Mouse (Mus musculus): ENCODE results near the gene Gorab.

Gene Gorab

DNA sequence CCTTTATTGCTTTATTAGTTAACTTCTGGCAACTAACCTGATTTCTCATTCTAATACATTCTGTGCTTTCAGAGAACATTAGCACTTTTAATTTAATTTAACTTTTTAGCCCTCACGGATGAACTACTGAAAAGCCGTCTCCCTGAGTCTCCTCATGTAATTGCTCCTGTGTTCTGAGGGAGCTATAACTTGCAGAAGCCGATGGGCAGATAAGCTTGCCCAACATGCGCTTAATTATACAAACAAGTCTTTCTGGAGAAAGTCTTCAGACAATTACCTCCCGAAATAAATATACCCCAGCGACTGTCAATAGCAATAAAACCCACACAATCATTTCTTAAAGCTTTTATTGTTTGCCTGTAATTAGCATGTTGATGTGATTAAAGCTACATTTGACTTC is 45.7 kb downstream of the Gorab start:
- no peak for DNase-seq (ENCODE audit: low spot score)

DNA sequence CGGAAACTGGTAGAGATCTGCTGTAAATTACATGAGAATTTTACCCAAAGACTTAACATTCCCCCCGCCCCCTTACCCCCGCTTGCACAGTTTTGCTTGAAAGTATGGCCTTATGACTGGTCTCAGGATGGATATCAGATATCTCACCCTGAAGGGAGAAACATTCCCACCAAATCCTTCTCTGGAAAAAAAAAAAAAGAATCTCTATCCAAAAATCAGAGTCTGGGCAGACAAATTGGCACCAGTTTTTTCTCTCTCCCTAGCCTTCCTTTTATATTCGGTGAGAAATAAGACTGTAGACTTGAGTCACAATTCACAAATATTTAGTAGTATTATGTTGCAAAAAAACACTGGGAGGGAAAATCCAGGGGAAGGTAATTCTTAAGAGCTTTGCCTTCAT is 47.3 kb downstream of the Gorab start:
- no peak for DNase-seq (ENCODE audit: low spot score)

GRCm38 (mm10) chr1:163355626-163356156 is 47.8 kb downstream of the Gorab start:
- no peak for DNase-seq (ENCODE audit: low spot score)

GRCm38 (mm10) chr1:163350988-163351387 is 52.5 kb downstream of the Gorab start:
- DNase-seq (ENCODE audit: low spot score) = no peak

DNA sequence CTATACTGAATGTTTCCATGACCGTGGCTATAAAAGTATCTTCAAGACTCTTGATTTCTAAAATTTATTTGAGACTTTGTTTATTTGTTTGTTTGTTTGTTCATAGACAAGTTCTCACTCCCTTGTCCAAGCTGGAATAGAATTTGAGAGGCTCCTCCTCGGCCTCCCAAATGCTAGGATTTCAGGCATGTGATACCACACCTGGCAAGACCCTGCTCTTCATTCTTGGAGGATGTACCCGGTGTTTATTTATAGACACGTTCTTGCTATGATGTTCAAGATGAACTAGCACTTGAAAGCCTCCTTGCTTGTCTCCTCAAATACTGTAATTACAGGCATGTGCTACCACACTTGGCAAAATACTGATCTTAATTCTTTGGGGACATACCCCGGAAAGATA is 57.9 kb downstream of the Gorab start:
- DNase-seq (ENCODE audit: low spot score) = no peak

GRCm38 (mm10) chr1:163344931-163345330 is 58.5 kb downstream of the Gorab start:
- DNase-seq (ENCODE audit: low spot score) = no peak

- DNase-seq (ENCODE audit: low spot score) = no peak
Observed at GRCm38 (mm10) chr1:163339219-163339561, 64.3 kb downstream of the Gorab start.

DNA sequence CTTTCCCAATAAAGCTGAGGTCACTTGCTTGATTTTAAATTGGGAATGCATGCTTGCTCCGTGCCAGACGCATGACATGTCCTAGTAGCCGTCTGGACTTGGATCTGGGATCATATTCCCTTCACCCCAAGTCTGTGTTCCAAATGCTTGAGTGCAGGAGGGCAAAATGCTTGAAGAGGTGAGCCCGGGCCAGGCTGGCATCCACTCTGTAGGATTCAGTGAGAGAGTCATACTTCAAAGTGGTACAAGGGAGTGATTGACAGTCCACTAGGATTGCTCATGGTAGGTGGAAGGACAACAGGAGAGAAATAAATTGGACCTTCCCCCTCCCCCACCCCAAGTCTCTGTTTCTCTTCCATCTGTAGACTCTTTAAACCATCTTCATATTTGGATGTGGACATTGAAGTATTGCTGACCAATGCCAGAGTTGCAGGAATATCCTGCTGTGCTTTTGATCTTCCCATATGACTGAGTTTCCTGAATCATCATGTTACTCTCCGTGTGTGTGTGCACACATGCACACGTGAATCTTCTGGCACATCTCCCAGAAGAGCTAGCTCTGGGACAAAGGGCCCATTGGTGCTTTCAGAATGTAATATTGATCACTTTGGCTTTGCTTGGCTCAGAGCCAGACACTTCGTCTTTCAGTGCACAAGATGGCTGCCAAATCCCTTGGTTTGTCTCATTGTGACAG is 64.8 kb downstream of the Gorab start:
- DNase-seq (ENCODE audit: low spot score) = no peak

DNA sequence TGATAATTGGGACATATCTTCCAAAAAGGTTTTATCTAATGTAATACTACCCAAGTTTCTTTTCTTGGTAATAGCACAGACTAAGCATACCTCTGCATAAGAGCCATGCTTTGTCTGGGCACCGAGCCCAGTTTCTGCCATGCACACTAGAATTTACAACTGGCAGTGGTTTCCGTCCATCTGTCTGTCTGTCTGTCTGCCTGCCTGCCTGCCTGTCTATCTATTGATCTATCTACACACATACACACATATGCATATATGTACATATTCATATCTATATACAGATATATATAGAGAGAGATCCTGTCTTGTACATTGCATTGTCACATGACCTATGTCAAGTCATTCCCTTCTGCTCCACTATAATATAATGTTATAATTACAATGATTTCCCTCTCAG is 65.6 kb downstream of the Gorab start:
- DNase-seq (ENCODE audit: low spot score) = no peak

All from yolk sac, embryonic 10.5 days (tissue).